Mouse (Mus musculus) liver, postnatal 0 days (tissue): ENCODE data around the gene Por.

Experiments
- CTCF ChIP-seq: sonication (generic); IDR thresholded peaks from 2 replicates; pipeline ENCODE4 v1.5.1; 2016; ENCODE audit warnings: antibody characterized with exemption, low read depth
- EP300 ChIP-seq: IDR thresholded peaks from 2 replicates; pipeline ENCODE4 v1.6.1; 2016; ENCODE audit warnings: antibody characterized with exemption, low read depth, mild to moderate bottlenecking

- TF ChIP-seq CTCF (no peak), EP300 (no peak)
Observed at GRCm38 (mm10) chr5:135738266-135738665, 68.4 kb downstream of the Por start.
